Mouse (Mus musculus) liver, embryonic 14.5 days (tissue): ENCODE data around the gene Tdo2.

ENCODE experiments used
- CTCF ChIP-seq: IDR thresholded peaks from 2 replicates; pipeline ENCODE4 v1.5.1; 2016; ENCODE audit warnings: antibody characterized with exemption, low read depth, control low read depth
- EP300 ChIP-seq: IDR thresholded peaks from 2 replicates; pipeline ENCODE4 v1.6.1; 2016; ENCODE audit warnings: antibody characterized with exemption, low read depth

GRCm38 (mm10) chr3:81975607-81976006 is 395 bp downstream of the Tdo2 start:
- TF ChIP-seq CTCF = no peak
- no peak for TF ChIP-seq EP300
